Mouse (Mus musculus) common myeloid progenitor, adult 5-6 weeks (primary cell): ENCODE measurements around the gene Mael. TPM values are rescaled to one million over a fixed set of nuclear protein-coding genes. Genes with fewer than 3 reads are reported as not detected.
A peak's percentile ranks its signal among the peaks of the same experiment; 100 is the strongest.

Experiments used
- ATAC-seq: replicated peaks from 2 replicates; pipeline ENCODE4 v1.8.0; 2016; ENCODE audit warnings: low read depth, mild to moderate bottlenecking, moderate TSS enrichment, inconsistent platforms; ENCODE audit not compliant: poor library complexity, severe bottlenecking
- total RNA-seq: library from RNA; stranded (forward); fragments of 200-1000, 187-1606 nt; gene quantifications from 2 replicates; pipeline ENCODE4 v1.2.3, GENCODE M21; 2017

The Mael gene
- total RNA-seq: not detected in 2 replicates

- ATAC-seq: no peak
Measured at GRCm38 (mm10) chr1:166238315-166238969, at the start of gene Mael. Mael (minus strand) TSS chr1:166238747.

GRCm38 (mm10) chr1:166286231-166286630 is 47.7 kb upstream of the Mael start:
- no peak for ATAC-seq

GRCm38 (mm10) chr1:166284390-166284789 is 45.8 kb upstream of the Mael start:
- peak; percentile 80 for ATAC-seq

- ATAC-seq: no peak
Measured at GRCm38 (mm10) chr1:166283451-166283850, 44.9 kb upstream of the Mael start.

GRCm38 (mm10) chr1:166282597-166283210 is 44.2 kb upstream of the Mael start:
- no peak for ATAC-seq

- ATAC-seq: no peak
Measured at GRCm38 (mm10) chr1:166281836-166282235, 43.3 kb upstream of the Mael start.

GRCm38 (mm10) chr1:166281287-166281686 is 42.7 kb upstream of the Mael start:
- ATAC-seq: no peak

- ATAC-seq: no peak
Measured at GRCm38 (mm10) chr1:166280566-166280965, 42.0 kb upstream of the Mael start.

GRCm38 (mm10) chr1:166279580-166280206 is 41.1 kb upstream of the Mael start:
- ATAC-seq: no peak

GRCm38 (mm10) chr1:166278786-166279185 is 40.2 kb upstream of the Mael start:
- no peak for ATAC-seq

- ATAC-seq: peak; percentile 77
Measured at GRCm38 (mm10) chr1:166268218-166268617, 29.7 kb upstream of the Mael start.

GRCm38 (mm10) chr1:166266918-166267317 is 28.4 kb upstream of the Mael start:
- peak; percentile 59 for ATAC-seq

- no peak for ATAC-seq
Measured at GRCm38 (mm10) chr1:166266001-166266705, 27.6 kb upstream of the Mael start.

- 0 out of 2 replicates have a peak, but pooled peaks have one; percentile 5 for ATAC-seq
Measured at GRCm38 (mm10) chr1:166259526-166259925, 21.0 kb upstream of the Mael start.

GRCm38 (mm10) chr1:166256898-166257297 is 18.4 kb upstream of the Mael start:
- ATAC-seq: no peak

- ATAC-seq: no peak
Measured at GRCm38 (mm10) chr1:166256302-166256701, 17.8 kb upstream of the Mael start.

GRCm38 (mm10) chr1:166255651-166256050 is 17.1 kb upstream of the Mael start:
- no peak for ATAC-seq

GRCm38 (mm10) chr1:166255091-166255490 is 16.5 kb upstream of the Mael start:
- no peak for ATAC-seq

GRCm38 (mm10) chr1:166253898-166254894 is 15.6 kb upstream of the Mael start, which contains the start of gene Ildr2:
Ildr2 (plus strand) TSS chr1:166254139.
- peak; percentile 62 for ATAC-seq
